Mouse (Mus musculus) heart, postnatal 4 days (tissue): ENCODE measurements around the gene Ilf3. TPM values are rescaled to one million over a fixed set of nuclear protein-coding genes. Genes with fewer than 3 reads are reported as not detected.

Experiments
- DNase-seq: peaks from one replicate; pipeline ENCODE4 v3.0.0; 2021
- total RNA-seq, 2 experiments: library from RNA; stranded (reverse); gene quantifications; 2 replicates each; pipeline ENCODE4 v1.2.3; 2021

Ilf3 gene
- total RNA-seq, 2 experiments from 2014 or later: 79.5 to 80.1 TPM

GRCm38 (mm10) chr9:21403745-21404144 lies 36.1 kb downstream of the Ilf3 start:
- DNase-seq: no peak

- DNase-seq: no peak
Measured at GRCm38 (mm10) chr9:21405525-21405924, 37.9 kb downstream of the Ilf3 start.

GRCm38 (mm10) chr9:21407951-21408350 lies 40.3 kb downstream of the Ilf3 start:
- DNase-seq: peak; percentile 70

DNA sequence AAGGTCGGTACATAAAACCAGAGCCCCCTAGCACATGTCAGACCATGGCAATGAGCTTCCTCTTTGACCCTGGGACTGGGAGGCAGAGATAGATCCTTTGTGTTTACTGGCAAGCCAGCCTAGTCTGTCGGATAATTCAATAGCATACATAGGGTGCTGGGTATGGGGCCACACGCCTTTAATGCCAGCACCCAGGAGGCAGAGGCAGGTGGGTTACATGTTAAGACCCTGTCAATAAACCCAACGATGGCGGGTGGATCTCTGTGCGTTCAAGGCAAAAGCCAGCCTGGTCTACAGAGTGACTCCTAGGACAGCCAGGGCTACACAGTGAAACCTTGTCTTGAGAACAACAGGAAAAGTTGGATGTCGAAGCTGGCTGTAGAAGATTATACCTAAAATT lies 41.0 kb downstream of the Ilf3 start:
- DNase-seq: no peak

DNA sequence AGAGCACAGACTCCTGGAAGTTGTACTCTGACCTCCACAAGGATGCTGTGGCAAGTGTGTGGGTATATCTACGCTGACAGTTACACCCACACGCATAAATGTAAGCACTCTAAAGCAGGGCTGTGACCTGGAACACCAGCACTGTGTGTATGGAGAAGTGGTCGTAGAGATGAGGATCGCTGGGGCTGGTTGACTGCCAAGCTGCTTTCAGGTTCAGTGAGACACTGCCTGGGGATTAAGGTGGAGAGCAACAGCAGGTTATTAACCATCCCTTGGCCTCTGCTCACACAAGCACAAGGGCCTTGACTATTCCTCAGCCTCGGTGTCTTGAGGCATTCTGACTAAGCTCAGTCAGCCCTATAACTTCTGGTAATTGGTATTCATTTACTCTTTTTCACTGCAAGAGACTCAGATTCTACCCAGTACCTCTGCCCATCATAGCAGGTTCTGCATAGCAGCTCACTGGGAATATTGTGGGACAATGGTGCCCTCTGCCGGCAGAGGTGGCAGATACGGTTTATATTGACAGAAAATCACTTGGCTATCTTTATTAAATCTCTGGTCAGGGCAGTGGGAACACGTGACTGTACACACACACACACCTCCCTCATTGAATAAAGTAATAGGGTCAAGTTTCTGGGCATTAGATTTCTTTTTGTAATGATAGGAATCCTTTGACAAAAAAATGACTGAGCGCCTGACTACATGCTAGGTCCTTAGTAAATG lies 42.1 kb downstream of the Ilf3 start:
- peak; percentile 89 for DNase-seq

GRCm38 (mm10) chr9:21411669-21412550 lies 44.2 kb downstream of the Ilf3 start, which contains the start of gene Qtrt1:
Gene Qtrt1, plus strand, starts transcription at chr9:21411837.
- peak; percentile 84 for DNase-seq

- DNase-seq: no peak
Measured at GRCm38 (mm10) chr9:21417866-21418265, 50.2 kb downstream of the Ilf3 start.

DNA sequence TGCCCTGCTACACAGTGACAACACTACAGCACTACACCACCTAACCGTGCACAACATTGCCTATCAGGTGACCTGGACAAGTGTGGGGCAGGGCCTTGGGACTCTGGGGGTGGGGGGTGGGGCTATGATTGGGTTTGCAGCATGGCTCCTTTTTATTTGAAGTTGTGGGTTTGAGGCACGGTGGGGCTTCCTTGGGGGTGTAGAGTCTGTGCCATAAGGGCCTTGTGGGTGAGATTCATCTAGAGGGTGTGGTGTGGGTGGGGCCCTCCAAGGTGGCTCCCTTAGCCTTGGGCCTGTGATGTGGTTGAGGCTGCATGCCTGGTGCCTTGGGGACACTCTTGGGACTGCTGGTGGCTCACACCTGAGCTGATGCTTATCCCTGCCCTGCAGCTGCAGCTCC lies 52.0 kb downstream of the Ilf3 start:
- no peak for DNase-seq

GRCm38 (mm10) chr9:21424631-21425555 lies 57.2 kb downstream of the Ilf3 start, which contains the start of gene Dnm2:
Gene Dnm2, plus strand, starts transcription at chr9:21424908.
- peak; percentile 99 for DNase-seq

DNA sequence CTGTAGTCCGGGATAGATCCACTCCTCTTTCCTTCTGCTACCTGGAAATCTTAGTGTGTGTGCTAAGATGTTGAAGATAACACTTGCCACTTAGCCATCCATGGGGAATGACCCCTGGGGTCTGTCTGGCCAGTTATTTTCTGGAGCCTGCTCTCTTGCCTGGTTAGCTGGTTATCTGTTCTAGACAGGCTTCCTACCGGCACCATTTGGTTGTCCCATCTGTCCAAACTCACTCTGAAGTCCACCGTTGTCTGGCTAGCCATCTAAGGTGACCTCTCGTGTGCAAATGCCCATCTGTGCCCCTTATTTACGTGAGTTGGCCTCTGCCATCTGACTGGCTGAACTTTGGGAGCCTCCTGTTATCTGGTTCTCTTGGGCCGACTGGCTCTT lies 57.9 kb downstream of the Ilf3 start:
- no peak for DNase-seq

- DNase-seq: no peak
Measured at GRCm38 (mm10) chr9:21426013-21426412, 58.3 kb downstream of the Ilf3 start.

- no peak for DNase-seq
Measured at GRCm38 (mm10) chr9:21426525-21426924, 58.9 kb downstream of the Ilf3 start.

- peak; percentile 49 for DNase-seq
Measured at GRCm38 (mm10) chr9:21427773-21428172, 60.1 kb downstream of the Ilf3 start.

DNA sequence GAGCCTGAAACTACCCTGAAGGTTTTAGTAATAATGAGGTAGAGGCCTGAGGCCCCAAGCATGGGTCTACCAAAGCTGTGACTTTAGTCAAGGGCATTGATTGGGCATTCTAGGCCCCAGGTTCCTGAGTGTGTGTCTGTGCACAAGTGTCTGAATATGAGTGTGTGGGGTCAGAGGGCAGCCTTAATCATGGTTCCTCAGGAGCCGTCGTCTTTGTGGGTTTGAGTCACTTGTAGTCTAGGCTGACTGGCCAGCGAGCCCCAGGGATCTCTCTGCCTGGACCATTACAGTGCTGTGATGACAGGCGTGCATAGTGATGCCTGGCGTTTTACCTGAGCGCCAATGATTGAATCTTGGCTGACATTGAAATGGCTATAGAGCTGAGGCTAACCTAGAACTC lies 60.5 kb downstream of the Ilf3 start:
- DNase-seq: no peak

- no peak for DNase-seq
Measured at GRCm38 (mm10) chr9:21430724-21431123, 63.1 kb downstream of the Ilf3 start.

DNA sequence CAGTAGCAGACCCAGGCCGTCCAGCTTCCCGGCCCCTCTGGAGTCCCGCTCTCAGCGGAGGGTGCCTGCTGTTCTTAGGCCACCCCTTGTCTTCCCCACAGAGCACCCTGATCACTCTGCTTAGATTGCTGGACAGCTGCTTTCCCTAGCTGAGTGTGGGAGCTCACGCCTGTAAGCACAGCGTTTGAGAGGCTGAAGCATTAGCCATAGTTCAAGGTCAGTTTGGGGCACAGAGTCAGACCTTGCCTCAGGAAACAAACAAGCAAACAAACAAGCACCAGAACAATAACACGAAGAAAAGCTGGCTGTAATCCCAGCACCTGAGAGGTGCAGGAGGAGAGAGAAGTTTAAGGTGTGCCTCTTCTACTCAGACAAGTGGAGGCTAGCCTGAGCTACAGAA lies 64.4 kb downstream of the Ilf3 start:
- no peak for DNase-seq

GRCm38 (mm10) chr9:21433766-21434165 lies 66.1 kb downstream of the Ilf3 start:
- peak; percentile 41 for DNase-seq

- DNase-seq: no peak
Measured at GRCm38 (mm10) chr9:21434410-21434809, 66.7 kb downstream of the Ilf3 start.

DNA sequence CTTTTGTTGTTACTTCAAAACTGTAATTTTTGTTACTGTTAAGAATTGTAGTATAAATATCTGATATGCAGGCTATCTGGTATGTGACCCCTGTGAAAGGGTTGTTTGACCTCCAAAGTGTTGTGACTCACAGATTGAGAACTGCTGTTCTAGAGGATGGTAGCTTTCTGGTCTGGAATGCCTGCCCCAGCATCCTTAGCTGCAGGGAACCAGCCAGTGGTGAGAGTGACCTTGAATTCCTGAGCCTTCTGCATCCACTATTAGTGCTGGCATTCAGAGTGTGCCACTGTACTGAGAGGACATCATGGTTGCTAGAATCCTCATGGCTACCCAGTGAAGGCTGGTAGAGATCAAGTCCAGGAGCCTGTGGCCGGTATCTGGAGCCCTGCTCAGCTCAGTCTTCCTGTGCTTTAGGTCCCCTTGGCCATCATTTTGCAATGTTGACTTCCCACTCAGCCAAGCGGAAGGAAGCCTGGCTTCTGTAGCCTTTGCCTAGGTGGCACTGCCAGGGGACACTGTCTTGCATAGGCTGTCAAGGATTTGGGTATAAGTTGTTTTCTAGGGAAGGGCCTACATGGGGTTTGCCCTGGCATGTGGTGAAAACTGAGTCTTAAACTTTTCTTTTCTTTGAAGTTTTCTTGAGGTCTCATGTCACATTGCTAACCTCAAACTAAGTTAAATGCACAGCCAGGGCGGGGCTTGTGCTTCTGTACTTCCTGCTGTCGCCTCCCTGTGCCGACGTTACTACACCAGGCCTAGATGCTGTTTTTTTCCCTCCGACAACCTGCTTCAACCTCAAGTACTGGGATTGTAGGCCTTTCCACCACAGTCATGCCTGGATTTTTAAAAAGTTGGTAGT lies 68.3 kb downstream of the Ilf3 start:
- DNase-seq: no peak

GRCm38 (mm10) chr9:21437577-21437976 lies 69.9 kb downstream of the Ilf3 start:
- DNase-seq: no peak

- peak; percentile 46 for DNase-seq
Measured at GRCm38 (mm10) chr9:21438219-21438618, 70.5 kb downstream of the Ilf3 start.
